Mouse (Mus musculus) gonadal fat pad, adult 2 months (tissue): Measurements from ENCODE around the gene Mrps23. TPM values are rescaled to one million over a fixed set of nuclear protein-coding genes. Genes with fewer than 3 reads are reported as not detected.

Source experiments
- DNase-seq: peaks from one replicate; pipeline ENCODE4 v3.0.0-alpha.2; 2012; ENCODE audit warnings: low read depth
- polyA plus RNA-seq: library from polyadenylated mRNA; depleted of rRNA; stranded (reverse); fragments of >200 nt; gene quantifications from 2 replicates; pipeline ENCODE4 v1.2.3, GENCODE M21; 2012

The Mrps23 gene
- polyA plus RNA-seq, 1 experiment: 41.3 TPM

GRCm38 (mm10) chr11:88211824-88212582, 7.8 kb downstream of the Mrps23 start:
- no peak for DNase-seq

- no peak for DNase-seq
Observed at GRCm38 (mm10) chr11:88213757-88214156, 9.6 kb downstream of the Mrps23 start.

GRCm38 (mm10) chr11:88214881-88215831, 11.0 kb downstream of the Mrps23 start:
- no peak for DNase-seq

- DNase-seq: no peak
Observed at GRCm38 (mm10) chr11:88216231-88216685, 12.1 kb downstream of the Mrps23 start.

- DNase-seq: no peak
Observed at GRCm38 (mm10) chr11:88218155-88218554, 14.0 kb downstream of the Mrps23 start.

- no peak for DNase-seq
Observed at GRCm38 (mm10) chr11:88218586-88218985, 14.4 kb downstream of the Mrps23 start.

- DNase-seq: no peak
Observed at GRCm38 (mm10) chr11:88221929-88222475, 17.8 kb downstream of the Mrps23 start.

- no peak for DNase-seq
Observed at GRCm38 (mm10) chr11:88227001-88227957, 23.1 kb downstream of the Mrps23 start.

- no peak for DNase-seq
Observed at GRCm38 (mm10) chr11:88231213-88231790, 27.1 kb downstream of the Mrps23 start.

GRCm38 (mm10) chr11:88233528-88234427, 29.6 kb downstream of the Mrps23 start:
- no peak for DNase-seq

- no peak for DNase-seq
Observed at GRCm38 (mm10) chr11:88234789-88235188, 30.6 kb downstream of the Mrps23 start.

- peak; percentile 22 for DNase-seq
Observed at GRCm38 (mm10) chr11:88235221-88236203, 31.3 kb downstream of the Mrps23 start.

GRCm38 (mm10) chr11:88240275-88240674, 36.1 kb downstream of the Mrps23 start:
- no peak for DNase-seq

- no peak for DNase-seq
Observed at GRCm38 (mm10) chr11:88240736-88241353, 36.7 kb downstream of the Mrps23 start.

- no peak for DNase-seq
Observed at GRCm38 (mm10) chr11:88241468-88242301, 37.5 kb downstream of the Mrps23 start.

- no peak for DNase-seq
Observed at GRCm38 (mm10) chr11:88245581-88246170, 41.5 kb downstream of the Mrps23 start.

- no peak for DNase-seq
Observed at GRCm38 (mm10) chr11:88248636-88249035, 44.4 kb downstream of the Mrps23 start.
